Mouse (Mus musculus) liver, embryonic 15.5 days (tissue): ENCODE results near the gene Colgalt1. TPM values are rescaled to one million over a fixed set of nuclear protein-coding genes. Genes with fewer than 3 reads are reported as not detected.

Experiments used
- ATAC-seq: fragments of 200-750 bp; cut with Nextera tagmentation; 2 replicates; pipeline ENCODE4 v1.8.0; 2017; ENCODE audit warnings: moderate number of reproducible peaks, mild to moderate bottlenecking, moderate library complexity; ENCODE audit not compliant: insufficient read depth
- H3K27ac ChIP-seq: fragments of 300-500 bp; sonication (generic); replicated peaks from 2 replicates; pipeline ENCODE4 v1.5.1; 2015; ENCODE audit warnings: mild to moderate bottlenecking, inconsistent platforms
- H3K27me3 ChIP-seq: fragments of 300-500 bp; sonication (generic); 2 replicates; pipeline ENCODE4 v1.6.1; 2015; ENCODE audit warnings: mild to moderate bottlenecking, inconsistent platforms
- H3K36me3 ChIP-seq: fragments of 300-500 bp; sonication (generic); replicated peaks from 2 replicates; pipeline ENCODE4 v1.6.1; 2015; ENCODE audit warnings: moderate library complexity, mild to moderate bottlenecking, inconsistent platforms
- H3K4me1 ChIP-seq: fragments of 300-500 bp; sonication (generic); replicated peaks from 2 replicates; pipeline ENCODE4 v1.6.1; 2015; ENCODE audit warnings: inconsistent platforms
- H3K4me2 ChIP-seq: fragments of 300-500 bp; sonication (generic); 2 replicates; pipeline ENCODE4 v1.6.1; 2015; ENCODE audit warnings: moderate library complexity, mild to moderate bottlenecking, inconsistent platforms
- H3K4me3 ChIP-seq: fragments of 300-500 bp; sonication (generic); replicated peaks from 2 replicates; pipeline ENCODE4 v1.5.1; 2015; ENCODE audit warnings: mild to moderate bottlenecking, inconsistent platforms
- H3K9ac ChIP-seq: fragments of 300-500 bp; sonication (generic); 2 replicates; pipeline ENCODE4 v1.6.1; 2015; ENCODE audit warnings: moderate library complexity, mild to moderate bottlenecking, inconsistent platforms
- H3K9me3 ChIP-seq: fragments of 300-500 bp; sonication (generic); replicated peaks from 2 replicates; pipeline ENCODE4 v1.6.1; 2016; ENCODE audit warnings: inconsistent platforms
- WGBS: fragments of 180-500 bp; shearing (Covaris S2); methylation state at CpG from one replicate; pipeline ENCODE4 v1.1.7; 2015; ENCODE audit warnings: mixed read lengths; ENCODE audit not compliant: insufficient replicate concordance; 5-methylcytosine and 5-hydroxymethylcytosine counted together
- polyA plus RNA-seq: library from polyadenylated mRNA; unstranded; fragments of >200 nt; fragmentation: Nextera tagmentation; extraction: Ambion mirVana; gene quantifications from 2 replicates; pipeline ENCODE4 v1.2.1, GENCODE M21; 2015

The Colgalt1 gene
- polyA plus RNA-seq, 1 experiment from 2014 or later: 23.0 TPM

GRCm38 (mm10) chr8:71657816-71658215 lies 47.0 kb downstream of the Colgalt1 start:
- H3K9me3 ChIP-seq: no peaks in the 10 kb centered on the region
- no peak overlapping the region for H3K9ac ChIP-seq
- 21% methylated on average over 9 of the region's 9 CpGs for WGBS
- H3K36me3 ChIP-seq: no peaks in the 10 kb centered on the region
- no peak for ATAC-seq
- peaks cover 80% of the 10 kb centered on the region for H3K27me3 ChIP-seq
- no peak overlapping the region for H3K4me2 ChIP-seq
- peaks cover 16% of the 10 kb centered on the region for H3K4me1 ChIP-seq
- H3K4me3 ChIP-seq: no peak overlapping the region
- no peak overlapping the region for H3K27ac ChIP-seq

- 21% methylated on average over 17 of the region's 17 CpGs for WGBS
These were observed 47.8 kb downstream of the Colgalt1 start for GRCm38 (mm10) chr8:71658515-71659049.

GRCm38 (mm10) chr8:71659751-71660150 lies 49.0 kb downstream of the Colgalt1 start:
- H3K9ac ChIP-seq: no peak overlapping the region
- WGBS: 39% methylated on average over 1 of the region's 1 CpGs
- H3K36me3 ChIP-seq: no peaks in the 10 kb centered on the region
- no peaks in the 10 kb centered on the region for H3K9me3 ChIP-seq
- ATAC-seq: no peak
- H3K4me2 ChIP-seq: no peak overlapping the region
- H3K27me3 ChIP-seq: peaks cover 76% of the 10 kb centered on the region
- H3K4me1 ChIP-seq: peaks cover 11% of the 10 kb centered on the region
- no peak overlapping the region for H3K27ac ChIP-seq
- H3K4me3 ChIP-seq: no peak overlapping the region

More at GRCm38 (mm10) chr8:71658515-71659049, 47.8 kb downstream of the Colgalt1 start:
- peaks cover 16% of the 10 kb centered on the region for H3K4me1 ChIP-seq
- H3K9me3 ChIP-seq: no peaks in the 10 kb centered on the region
- no peak overlapping the region for H3K27ac ChIP-seq
- no peak overlapping the region for H3K4me2 ChIP-seq
- H3K4me3 ChIP-seq: no peak overlapping the region
- no peaks in the 10 kb centered on the region for H3K36me3 ChIP-seq
- H3K9ac ChIP-seq: no peak overlapping the region
- peaks cover 82% of the 10 kb centered on the region for H3K27me3 ChIP-seq
- ATAC-seq: no peak

- H3K9me3 ChIP-seq: no peaks in the 10 kb centered on the region
- no peak overlapping the region for H3K27ac ChIP-seq
- H3K4me2 ChIP-seq: peak overlapping the region; percentile 19; the same call in 1 of the 2 replicates
- 11% methylated on average over 36 of the region's 36 CpGs for WGBS
- H3K4me1 ChIP-seq: peaks cover 17% of the 10 kb centered on the region
- H3K36me3 ChIP-seq: no peaks in the 10 kb centered on the region
- ATAC-seq: no peak
- no peak overlapping the region for H3K4me3 ChIP-seq
- no peak overlapping the region for H3K9ac ChIP-seq
- peaks cover 68% of the 10 kb centered on the region for H3K27me3 ChIP-seq
These were observed 49.7 kb downstream of the Colgalt1 start for GRCm38 (mm10) chr8:71660325-71661120.

GRCm38 (mm10) chr8:71665331-71666130 lies 54.7 kb downstream of the Colgalt1 start:
- Histone ChIP-seq H3K27ac (no peak overlapping the region), H3K27me3 (peaks cover 75% of the 10 kb centered on the region), H3K4me2 (peak overlapping the region; percentile 54), H3K36me3 (no peaks in the 10 kb centered on the region), H3K4me1 (peaks cover 21% of the 10 kb centered on the region), H3K9ac (no peak overlapping the region), H3K9me3 (no peaks in the 10 kb centered on the region), H3K4me3 (peak overlapping the region; percentile 15; the same call in 1 of the 2 replicates)
- peak; percentile 50 for ATAC-seq
- WGBS: 1% methylated on average over 22 of the region's 22 CpGs

- 43% methylated on average over 1 of the region's 1 CpGs for WGBS
- peaks cover 32% of the 10 kb centered on the region for H3K4me1 ChIP-seq
- H3K27ac ChIP-seq: no peak overlapping the region
- H3K27me3 ChIP-seq: peaks cover 77% of the 10 kb centered on the region
- no peak overlapping the region for H3K9ac ChIP-seq
- no peak overlapping the region for H3K4me2 ChIP-seq
- H3K9me3 ChIP-seq: no peaks in the 10 kb centered on the region
- no peaks in the 10 kb centered on the region for H3K36me3 ChIP-seq
- no peak for ATAC-seq
- H3K4me3 ChIP-seq: no peak overlapping the region
These were observed 56.1 kb downstream of the Colgalt1 start for GRCm38 (mm10) chr8:71666855-71667254.

- H3K4me1 ChIP-seq: peaks cover 35% of the 10 kb centered on the region
- no peaks in the 10 kb centered on the region for H3K9me3 ChIP-seq
- 61% methylated on average over 5 of the region's 5 CpGs for WGBS
- ATAC-seq: no peak
- H3K36me3 ChIP-seq: no peaks in the 10 kb centered on the region
- no peak overlapping the region for H3K4me3 ChIP-seq
- no peak overlapping the region for H3K9ac ChIP-seq
- peaks cover 73% of the 10 kb centered on the region for H3K27me3 ChIP-seq
- H3K4me2 ChIP-seq: no peak overlapping the region
- no peak overlapping the region for H3K27ac ChIP-seq
These were observed 56.5 kb downstream of the Colgalt1 start for GRCm38 (mm10) chr8:71667256-71667655.

- WGBS: 1% methylated on average over 21 of the region's 21 CpGs
- Histone ChIP-seq H3K27ac (no peak overlapping the region), H3K9ac (no peak overlapping the region), H3K36me3 (no peaks in the 10 kb centered on the region), H3K9me3 (no peaks in the 10 kb centered on the region), H3K27me3 (peaks cover 65% of the 10 kb centered on the region), H3K4me3 (no peak overlapping the region), H3K4me1 (peaks cover 35% of the 10 kb centered on the region), H3K4me2 (peak overlapping the region; percentile 44)
- no peak for ATAC-seq
These were observed 57.6 kb downstream of the Colgalt1 start for GRCm38 (mm10) chr8:71668220-71668975.

- H3K36me3 ChIP-seq: no peaks in the 10 kb centered on the region
- peak overlapping the region; percentile 85 for H3K4me2 ChIP-seq
- H3K27me3 ChIP-seq: peaks cover 57% of the 10 kb centered on the region
- no peak overlapping the region for H3K9ac ChIP-seq
- ATAC-seq: no peak
- 25% methylated on average over 12 of the region's 12 CpGs for WGBS
- H3K9me3 ChIP-seq: no peaks in the 10 kb centered on the region
- no peak overlapping the region for H3K27ac ChIP-seq
- peak overlapping the region; percentile 56 for H3K4me3 ChIP-seq
- peaks cover 32% of the 10 kb centered on the region for H3K4me1 ChIP-seq
These were observed 59.4 kb downstream of the Colgalt1 start for GRCm38 (mm10) chr8:71670198-71670597.

- peak overlapping the region; percentile 56 for H3K4me3 ChIP-seq
- ATAC-seq: 0 out of 2 replicates have a peak, but pooled peaks have one; percentile 3
- H3K27ac ChIP-seq: no peak overlapping the region
- no peaks in the 10 kb centered on the region for H3K9me3 ChIP-seq
- 1% methylated on average over 61 of the region's 64 CpGs for WGBS
- peaks cover 30% of the 10 kb centered on the region for H3K4me1 ChIP-seq
- peaks cover 57% of the 10 kb centered on the region for H3K27me3 ChIP-seq
- H3K36me3 ChIP-seq: no peaks in the 10 kb centered on the region
- H3K4me2 ChIP-seq: peak overlapping the region; percentile 85
- H3K9ac ChIP-seq: no peak overlapping the region
These were observed 60.1 kb downstream of the Colgalt1 start for GRCm38 (mm10) chr8:71670621-71671548.
